Mouse (Mus musculus): ENCODE measurements around the gene Csmd2.
A peak's percentile ranks its signal among the peaks of the same experiment; 100 is the strongest.
"Not testable (repeated sequence)": the region's sequence is repeated elsewhere in the genome, so short reads cannot be mapped to it uniquely, and the experiment has no call there.

Csmd2 gene

DNA sequence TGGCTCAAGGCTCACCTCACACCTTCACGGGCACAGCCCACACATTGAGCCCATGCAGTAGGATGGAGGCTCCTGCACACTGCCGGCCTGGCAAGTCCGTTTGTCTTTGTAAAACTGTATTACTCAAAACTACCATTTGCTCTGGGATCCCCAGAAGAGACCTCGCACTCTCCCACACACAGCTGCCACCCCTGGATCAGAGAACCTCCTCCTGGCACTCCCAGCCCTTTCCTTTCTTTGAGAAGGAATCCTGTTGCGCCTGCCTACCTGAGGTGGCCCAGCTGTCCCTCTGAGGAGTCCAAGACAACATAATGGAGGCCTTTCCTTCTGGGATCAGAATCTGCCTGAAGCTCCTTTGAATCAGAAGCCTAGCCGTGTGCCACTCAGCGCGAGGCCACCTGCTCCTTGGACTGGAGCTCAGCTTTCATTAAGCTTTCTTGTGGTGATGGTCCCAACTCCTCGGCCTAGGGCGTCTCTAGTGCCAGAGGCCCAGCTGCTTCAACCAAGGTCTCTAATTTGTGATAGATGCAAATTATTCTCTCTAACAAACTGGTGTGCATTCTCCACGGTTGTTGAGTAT lies 502.0 kb downstream of the Csmd2 start:
- no peak for DNase-seq (ENCODE audit: low read depth)

DNA sequence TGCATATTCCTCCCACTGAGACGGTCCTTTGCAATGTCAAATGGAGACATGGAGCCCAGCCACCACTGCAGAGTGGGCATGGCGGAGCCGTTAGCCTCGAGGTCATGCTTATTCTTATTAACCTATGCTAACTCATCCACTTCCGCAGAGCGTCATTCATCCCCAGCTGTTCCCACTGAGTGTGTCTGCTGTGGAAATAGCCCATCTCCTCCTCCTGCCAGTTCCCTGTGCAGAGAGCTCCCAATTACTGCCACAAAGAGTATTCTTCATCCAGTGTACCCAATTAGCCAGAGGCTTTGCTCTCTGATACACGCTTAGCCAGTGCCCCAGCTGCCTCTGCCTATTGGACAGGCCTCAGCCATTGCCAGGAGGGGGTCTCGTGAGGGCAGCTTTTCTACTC lies 504.4 kb downstream of the Csmd2 start:
- DNase-seq (ENCODE audit: low read depth), result no peak

DNA sequence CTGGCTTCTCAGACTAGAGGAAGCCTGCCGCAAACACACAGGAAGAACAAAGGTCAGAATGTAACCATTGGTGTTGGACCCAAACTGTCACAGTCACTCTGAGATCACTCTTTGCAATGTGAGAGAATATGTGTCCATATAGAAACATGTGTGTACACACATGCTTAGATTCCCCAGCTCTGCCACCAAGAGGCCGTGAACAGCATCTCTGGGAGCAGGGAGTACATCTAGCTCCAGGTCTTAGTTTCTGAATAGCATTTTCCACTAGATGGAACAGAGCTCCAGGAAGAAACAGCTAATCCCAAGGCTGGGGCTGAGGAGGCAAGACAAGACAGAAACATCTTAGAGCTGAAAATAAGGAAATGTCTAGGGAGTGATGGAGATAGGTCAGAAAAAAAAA lies 512.3 kb downstream of the Csmd2 start:
- DNase-seq (ENCODE audit: low read depth), result no peak

DNA sequence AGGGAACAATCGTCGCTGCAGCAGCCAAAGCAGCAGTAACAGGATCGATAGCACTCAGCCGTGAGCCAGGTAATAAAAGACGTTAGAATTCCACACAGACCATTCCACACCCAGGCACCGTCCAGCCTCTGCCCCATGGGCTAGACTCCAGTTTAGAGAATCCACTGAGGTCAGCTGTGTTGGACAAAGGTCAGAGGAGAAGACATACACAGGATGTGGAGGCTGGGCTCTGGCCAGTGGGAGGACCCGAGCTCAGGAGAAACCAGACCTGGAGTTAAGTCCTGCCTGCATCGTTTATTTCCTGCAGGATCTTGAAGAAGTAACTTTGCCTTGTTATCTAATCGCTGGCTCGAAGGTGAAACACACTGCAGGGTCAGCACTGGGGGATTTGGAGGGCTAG lies 519.2 kb downstream of the Csmd2 start:
- no peak for DNase-seq (ENCODE audit: low read depth)

DNA sequence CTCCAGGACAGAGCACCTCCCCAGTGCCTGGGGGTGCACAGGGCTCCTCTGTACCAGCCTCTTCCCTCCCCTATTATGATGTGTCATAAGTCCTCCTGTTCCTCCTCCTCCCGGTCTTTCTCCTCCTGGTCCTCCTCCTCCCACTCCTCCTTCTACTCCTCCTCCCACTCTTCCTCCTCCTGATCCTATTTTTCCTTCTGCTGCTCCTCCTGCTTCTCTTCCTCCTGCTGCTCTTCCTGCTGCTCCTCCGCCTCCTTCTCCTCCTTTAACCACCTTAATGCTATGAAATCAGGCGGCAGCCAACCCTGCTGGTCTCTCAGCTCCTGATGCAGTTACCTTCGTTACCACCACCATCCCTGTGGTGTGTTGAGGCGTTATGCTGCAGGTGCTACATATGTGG lies 522.2 kb downstream of the Csmd2 start:
- DNase-seq (ENCODE audit: low read depth), result no peak

DNA sequence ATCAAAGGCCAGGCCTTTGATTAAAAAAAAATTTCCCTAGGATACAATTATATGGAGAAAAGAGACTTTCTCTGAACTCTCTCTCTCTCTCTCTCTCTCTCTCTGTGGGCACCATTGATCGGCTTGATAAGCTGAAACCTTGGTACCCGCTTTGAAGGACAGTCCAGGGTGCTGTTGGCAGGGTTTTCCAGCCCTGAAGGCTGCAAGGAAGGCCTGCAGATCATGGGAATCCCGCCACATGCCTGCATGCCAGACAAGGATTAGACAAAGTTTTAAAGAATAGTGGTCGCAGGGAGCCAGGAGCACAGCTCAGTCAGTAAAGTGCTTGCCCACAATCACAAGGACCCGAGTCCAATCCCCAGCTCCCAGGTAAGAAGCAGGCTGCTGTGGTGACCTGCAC lies 526.8 kb downstream of the Csmd2 start:
- no peak for DNase-seq (ENCODE audit: low read depth)

DNA sequence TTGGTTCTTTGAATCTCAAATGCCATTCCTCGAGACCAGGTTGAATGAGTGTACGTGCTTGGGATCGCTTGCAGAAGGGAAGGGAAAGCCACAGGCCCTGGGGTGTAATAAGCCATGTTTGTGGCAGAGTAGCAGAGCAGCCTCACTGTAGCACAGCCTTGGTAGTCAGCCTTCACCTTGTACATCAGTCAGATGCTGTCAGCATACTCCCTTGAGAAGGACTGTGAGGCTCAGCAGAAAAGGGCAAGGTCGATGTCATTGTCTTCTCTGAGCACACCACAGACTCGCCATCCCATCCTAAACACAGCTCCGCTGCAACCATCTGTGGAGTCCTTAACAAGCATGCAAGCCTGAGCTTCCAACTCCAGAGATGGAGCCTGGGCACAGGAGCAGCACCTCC lies 533.6 kb downstream of the Csmd2 start:
- DNase-seq (ENCODE audit: low read depth), result no peak

DNA sequence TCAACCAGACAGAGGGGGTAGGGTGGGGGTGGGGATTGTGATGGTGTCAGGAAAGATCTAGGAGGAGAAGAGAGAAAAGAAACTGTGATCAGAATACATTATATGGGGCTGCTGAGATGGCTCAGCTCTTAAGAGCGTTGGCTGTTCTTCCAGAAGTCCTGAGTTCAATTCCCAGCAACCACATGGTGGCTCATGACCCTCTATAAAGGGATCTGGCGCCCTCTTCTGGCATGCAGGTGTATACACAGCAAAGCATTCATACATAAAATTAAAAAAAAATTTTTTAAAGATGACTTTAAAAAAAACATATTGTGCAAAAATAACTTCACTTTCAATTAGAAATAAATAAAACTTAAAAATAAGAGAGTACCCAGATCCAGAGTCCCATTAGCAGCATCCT lies 555.7 kb downstream of the Csmd2 start:
- no peak for DNase-seq (ENCODE audit: low read depth)

DNA sequence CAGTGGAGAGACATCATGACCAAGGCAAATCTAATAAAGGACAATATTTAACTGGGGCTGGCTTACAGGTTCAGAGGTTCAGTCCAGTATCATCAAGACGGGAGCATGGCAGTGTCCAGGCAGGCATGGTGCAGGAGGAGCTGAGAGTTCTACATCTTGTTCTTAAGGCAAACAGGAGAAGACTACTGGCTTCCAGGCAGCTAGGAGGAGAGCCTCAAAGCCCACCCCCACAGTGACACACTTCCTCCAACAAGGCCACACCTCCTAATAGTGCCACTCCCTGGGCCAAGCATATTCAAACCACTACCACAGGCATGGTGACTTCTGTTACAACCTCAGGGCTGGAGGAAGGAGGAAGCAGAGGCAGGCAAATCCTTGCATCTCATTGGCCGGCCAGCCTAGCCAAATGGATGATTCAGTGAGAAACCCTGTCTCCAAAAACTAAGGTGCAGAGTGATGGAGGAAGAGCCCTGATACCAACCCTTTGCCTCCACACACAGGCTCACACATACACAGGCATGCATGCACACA lies 556.4 kb downstream of the Csmd2 start:
- DNase-seq (ENCODE audit: low read depth), result not testable (repeated sequence)

DNA sequence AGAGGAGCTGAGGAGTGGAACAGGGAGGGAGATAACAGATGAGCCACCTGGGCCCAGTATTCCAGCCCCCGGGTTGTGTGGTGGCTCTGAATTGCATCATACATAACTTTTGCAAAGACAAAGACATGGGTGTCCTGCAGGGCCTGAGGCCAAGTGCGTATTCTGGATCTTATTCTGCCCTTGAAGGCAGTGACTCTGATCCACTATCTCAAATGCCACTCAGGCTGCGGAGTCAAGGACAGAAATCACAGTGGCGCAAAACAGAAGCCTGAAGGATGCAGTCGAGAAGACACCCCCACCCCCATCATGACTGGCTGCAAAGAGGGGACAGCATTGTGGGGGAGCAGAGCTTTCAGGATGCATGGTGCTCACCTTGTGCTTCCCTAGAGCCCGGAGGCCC lies 563.1 kb downstream of the Csmd2 start:
- no peak for DNase-seq (ENCODE audit: low read depth)

DNA sequence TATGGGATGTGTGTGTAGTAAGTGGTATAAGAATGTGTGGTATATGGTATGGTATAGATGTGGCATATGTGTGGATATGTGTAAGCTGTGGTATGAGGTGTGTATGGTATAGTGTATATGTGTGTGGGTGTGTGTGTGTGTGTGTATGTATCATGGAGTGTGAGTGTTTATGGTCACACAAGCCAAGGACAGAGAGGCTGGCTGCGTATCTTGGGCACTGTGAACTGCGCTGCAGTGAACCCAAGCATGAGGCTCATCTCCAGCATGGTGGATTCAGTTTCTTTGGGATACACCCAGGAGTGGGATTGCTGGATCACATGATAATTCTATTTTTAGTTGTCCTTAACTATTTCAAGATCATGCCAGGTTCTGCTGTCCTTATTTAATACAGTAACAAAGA lies 566.5 kb downstream of the Csmd2 start:
- DNase-seq (ENCODE audit: low read depth), result no peak

DNA sequence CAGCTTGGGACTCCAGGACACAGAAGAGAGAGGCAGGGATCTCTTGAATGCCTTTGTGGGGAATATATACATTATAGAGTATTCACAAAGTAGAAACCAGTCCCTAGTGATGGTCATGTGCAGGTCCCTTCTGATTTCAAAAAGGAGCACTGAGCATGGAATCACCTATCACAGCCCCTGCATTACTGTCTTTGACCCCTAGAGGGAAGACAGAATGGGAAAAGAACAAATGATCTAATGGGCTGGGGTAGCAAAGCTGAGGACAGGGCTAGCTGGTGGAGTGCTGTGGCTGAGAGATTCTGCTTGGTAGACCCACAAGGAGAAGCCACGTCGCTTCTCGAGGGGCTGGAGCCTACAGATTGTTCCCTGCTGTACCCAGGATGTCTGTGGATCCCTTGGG lies 572.7 kb downstream of the Csmd2 start:
- DNase-seq (ENCODE audit: low read depth), result no peak

DNA sequence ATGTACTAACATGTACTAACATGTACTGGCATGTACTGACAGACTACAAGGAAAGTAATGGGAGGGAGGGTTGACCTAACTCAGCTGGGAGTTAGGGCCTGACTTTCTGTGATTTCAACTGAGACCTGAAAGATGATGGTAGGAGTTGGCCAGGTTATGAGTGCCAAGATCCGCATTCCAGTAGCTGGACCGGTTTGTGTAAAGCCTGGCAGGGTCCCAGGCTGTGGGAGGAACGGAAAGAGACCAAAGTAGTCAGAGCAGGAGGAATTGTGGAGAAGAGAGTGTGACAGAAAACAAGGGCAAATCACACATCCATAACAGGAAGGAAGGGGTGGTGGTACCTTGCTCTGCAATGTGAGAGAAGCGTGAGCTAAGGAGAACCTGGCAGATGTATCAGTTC lies 588.2 kb downstream of the Csmd2 start:
- DNase-seq (ENCODE audit: low read depth), result no peak

DNA sequence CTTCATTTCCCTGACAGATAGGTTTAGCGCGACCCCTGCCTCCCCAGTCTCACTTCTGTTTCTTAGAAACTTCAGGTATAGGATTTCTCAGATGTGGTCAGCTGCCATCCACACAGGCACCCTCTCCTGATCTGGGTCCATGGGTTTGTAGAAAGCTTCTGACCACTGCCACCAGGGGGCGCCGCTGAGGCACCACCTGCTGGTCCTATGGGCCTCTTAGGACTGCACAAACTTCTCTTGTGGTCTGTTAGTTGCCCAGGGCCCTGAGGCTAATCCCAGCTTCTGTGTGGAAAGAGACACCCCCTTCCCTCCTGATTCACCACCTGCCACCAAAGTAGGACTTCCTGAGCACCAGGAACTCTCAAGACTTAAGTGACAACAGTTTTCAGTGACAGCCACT lies 591.5 kb downstream of the Csmd2 start:
- peak; percentile 17 for DNase-seq (ENCODE audit: low read depth)

DNA sequence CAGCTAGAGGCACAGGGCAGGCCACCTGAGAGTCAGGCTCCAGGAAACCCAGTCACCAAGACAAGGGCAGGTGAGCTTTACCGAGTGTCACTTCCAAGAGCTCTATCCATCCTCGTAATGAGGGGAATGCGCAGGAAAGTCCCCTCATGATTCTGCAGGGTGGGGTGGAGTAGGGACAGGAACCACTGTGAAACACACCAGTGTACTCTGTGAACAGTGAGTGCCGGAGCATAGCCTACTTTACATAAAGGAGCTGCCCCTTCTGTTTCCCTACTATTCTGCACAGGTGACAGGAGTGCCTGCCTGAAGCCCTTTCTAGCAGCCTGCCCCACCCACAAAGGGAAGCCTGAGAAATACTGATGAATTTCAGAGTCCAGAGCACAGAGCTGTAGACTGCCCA lies 605.6 kb downstream of the Csmd2 start:
- no peak for DNase-seq (ENCODE audit: low read depth)

DNA sequence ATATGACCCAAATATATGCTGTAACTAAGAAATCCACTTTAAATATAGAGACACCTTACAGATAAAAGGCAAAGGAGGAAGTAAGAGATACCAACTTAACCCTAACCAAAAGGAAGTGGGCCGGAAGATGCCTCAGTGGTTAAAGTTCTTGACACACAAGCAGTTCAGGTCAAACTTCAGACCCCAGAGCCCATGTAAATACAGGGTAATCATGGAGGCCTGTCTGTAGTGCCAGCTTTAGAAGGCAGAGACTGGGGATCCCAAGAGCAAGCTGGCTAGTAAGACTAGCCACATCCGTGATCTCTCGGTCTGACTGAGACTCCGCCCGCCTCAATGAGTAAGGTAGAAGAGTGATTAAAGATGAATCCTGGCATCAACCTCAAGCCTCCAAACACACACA lies 606.4 kb downstream of the Csmd2 start:
- no peak for DNase-seq (ENCODE audit: low read depth)

DNA sequence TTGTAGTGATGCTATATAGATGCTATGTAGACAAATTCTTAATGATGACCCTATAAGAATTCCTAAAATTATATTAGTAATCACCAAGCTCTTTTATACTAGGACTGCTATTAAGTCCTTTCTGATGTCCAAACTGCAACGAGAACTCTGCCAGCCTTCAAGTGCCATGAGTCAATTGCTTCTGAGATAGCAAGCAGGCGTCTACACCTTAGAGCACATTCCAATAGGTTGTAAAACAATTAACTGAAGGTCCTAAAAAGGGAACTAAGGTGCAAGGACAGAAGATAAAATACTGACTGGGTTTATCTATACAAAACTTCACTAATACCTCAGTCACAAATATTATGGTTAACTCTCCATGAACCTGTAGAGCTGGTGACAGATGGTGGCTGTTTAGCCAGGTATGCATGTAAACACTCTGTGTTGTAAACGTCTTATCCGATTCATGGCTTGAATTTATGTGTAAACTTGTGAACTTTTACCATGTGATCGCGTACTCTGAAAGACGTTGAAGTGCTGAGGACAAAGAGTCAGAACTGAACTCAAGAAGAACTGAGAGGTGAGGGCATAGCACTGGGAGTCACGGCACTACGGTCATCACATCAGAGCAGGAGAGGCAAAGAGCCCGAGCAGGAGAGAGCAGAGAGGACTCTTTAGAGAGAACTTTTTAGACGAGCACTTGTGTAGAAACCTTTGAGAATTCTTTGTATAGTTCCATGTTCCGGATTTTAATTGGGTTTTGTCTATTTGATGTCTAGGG lies 610.3 kb downstream of the Csmd2 start:
- DNase-seq (ENCODE audit: low read depth), result no peak

DNA sequence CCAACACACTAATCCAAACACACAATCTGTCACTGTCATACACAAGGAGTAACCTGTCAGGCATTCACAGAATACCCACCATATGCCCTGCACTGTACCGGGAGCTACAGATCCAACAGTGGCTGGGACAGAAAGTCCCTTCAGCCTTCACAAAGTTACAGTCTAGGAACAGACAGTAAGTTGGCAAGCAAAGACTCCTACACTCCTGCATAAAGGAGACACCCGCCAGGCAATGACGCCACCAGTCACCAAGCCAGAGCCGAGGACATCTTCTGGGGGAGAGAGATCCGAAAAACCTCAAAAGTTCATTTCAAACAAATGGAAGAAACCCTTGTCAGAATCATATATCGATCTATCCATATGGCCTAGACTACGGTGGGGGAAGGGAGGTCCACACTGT lies 618.9 kb downstream of the Csmd2 start:
- DNase-seq (ENCODE audit: low read depth), result no peak

DNA sequence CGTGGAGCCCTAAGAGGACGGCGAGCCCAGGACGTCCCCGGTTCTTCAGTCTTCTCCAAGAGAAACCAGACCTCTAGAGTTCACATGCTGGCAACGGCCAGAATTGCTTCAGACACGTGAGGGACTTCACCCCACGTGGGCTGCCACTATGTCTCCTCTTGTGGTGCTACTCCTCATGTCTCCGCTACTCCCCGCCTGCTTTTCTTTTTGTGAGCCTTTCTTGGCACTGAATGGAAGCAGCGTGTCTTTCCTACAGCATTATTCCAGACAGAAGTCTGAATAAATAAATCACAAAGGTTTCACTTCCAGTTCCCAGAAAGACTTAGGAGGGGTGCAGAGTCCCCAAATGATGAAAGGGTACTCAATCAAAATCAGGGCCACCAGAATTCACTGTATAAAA lies 620.0 kb downstream of the Csmd2 start:
- DNase-seq (ENCODE audit: low read depth), result no peak

DNA sequence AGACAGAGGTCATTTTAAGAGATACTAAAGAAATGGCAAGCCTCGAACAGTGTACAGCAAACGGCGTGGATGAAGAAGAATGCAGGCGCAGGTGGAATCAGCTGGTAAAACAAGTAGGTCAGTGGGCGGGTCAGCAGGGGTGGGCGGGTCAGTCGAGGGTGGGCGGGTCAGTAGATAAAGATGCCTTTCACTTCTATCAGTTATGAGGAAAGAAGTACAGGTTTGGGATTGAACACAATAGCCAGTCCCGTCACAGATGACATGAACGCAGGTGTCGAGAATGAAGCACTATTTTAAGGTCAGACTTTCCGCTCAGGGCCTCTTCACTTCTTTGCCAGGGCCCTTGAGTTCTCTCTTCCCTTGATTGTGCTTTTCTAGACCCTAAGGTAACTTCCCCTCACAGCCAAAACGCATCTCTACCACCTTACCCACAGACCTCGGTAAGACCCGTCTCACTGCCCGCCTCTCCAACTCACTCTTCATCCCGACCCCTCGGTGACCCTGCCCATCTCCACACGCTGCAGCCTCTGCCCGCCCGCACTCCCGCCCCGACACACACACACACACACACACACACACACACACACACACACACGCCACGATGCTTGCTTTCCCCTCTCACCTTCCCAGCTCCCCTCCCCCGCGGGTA lies 621.7 kb downstream of the Csmd2 start:
- DNase-seq (ENCODE audit: low read depth), result no peak

DNA sequence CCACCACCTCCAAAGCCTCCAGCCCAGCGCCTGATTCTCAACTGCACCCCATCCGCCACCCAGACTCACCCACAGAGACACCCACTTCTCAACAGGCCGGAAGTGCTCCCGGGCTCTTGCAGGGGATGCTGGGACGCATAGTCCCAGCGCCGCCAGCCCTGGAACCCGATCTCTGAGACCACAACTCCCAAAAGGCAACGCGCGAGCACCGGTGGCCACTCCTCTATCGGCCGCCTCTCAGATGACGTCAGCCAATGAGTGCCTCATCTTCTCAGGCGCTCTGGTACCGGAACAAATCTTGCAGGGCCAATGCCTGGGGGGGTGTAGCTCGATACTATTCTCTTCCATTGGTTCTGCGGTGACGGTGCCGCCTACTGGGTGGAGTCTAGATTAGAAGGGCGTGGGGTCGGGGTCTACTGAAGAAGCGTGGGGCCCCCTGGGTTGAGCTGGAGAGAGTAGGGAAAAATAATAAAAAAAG lies 622.3 kb downstream of the Csmd2 start, which contains the start of gene Zscan20:
TSS of gene Zscan20 (minus strand) at position 174 of the 478 bp plus-strand sequence.
- peak; percentile 96 for DNase-seq (ENCODE audit: low read depth)

DNA sequence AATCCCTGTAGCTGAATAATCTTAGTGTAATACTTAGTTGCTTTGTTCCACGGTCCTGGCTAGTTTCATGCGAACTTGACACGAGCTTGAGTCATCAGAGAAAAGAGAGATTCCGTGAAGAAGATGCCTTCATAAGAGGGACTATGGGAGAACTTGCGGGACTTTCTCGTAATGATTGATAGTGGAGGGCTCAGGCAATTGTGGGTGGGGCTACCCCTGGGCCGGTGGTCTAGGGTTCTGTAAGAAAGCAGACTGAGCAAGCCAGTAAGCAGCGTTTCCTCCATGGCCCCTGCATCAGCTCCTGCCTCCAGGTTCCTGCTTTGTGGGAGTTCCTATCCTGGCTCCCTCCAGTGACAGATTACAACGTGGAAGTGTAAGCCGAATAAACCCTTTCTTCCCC lies 623.0 kb downstream of the Csmd2 start:
- no peak for DNase-seq (ENCODE audit: low read depth)

DNA sequence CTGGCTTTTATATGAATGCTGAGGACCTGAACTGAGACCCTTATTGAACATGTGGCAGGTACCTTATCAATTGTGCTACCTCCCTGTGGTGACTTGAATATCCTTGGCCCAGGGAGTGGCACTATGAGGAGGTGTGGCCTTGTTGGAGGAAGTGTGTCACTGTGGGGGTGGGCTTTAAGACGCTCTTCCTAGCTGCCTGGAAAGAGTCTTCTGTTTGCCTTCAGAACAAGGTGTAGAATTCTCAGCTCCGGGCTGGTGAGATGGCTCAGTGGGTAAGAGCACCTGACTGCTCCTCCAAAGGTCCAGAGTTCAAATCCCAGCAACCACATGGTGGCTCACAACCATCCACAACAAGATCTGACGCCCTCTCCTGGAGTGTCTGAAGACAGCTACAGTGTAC lies 624.1 kb downstream of the Csmd2 start:
- not testable (repeated sequence) for DNase-seq (ENCODE audit: low read depth)
